Mouse (Mus musculus) midbrain, embryonic 11.5 days (tissue): ENCODE measurements around the gene Glul. TPM values are rescaled to one million over a fixed set of nuclear protein-coding genes. Genes with fewer than 3 reads are reported as not detected.

Experiments used
- ATAC-seq: fragments of 200-750 bp; cut with Nextera tagmentation; 2 replicates; pipeline ENCODE4 v1.8.0; 2017; ENCODE audit warnings: moderate TSS enrichment, moderate library complexity; ENCODE audit not compliant: low FRiP score
- DNase-seq: peaks from one replicate; pipeline ENCODE4 v3.0.0; 2015; ENCODE audit warnings: low spot score; ENCODE audit errors: missing footprints
- H3K27ac ChIP-seq: fragments of 300-500 bp; sonication (generic); 2 replicates; pipeline ENCODE4 v1.5.1; 2014; ENCODE audit warnings: low read depth, low read length
- H3K27me3 ChIP-seq: fragments of 300-500 bp; sonication (generic); 2 replicates; pipeline ENCODE4 v1.6.1; 2014; ENCODE audit warnings: mild to moderate bottlenecking, low read length, moderate library complexity, mixed read lengths; ENCODE audit not compliant: control insufficient read depth, insufficient read depth
- H3K36me3 ChIP-seq: fragments of 300-500 bp; sonication (generic); 2 replicates; pipeline ENCODE4 v1.6.1; 2014; ENCODE audit warnings: mild to moderate bottlenecking, low read length, moderate library complexity, mixed read lengths; ENCODE audit not compliant: control insufficient read depth, insufficient read depth
- H3K4me1 ChIP-seq: fragments of 300-500 bp; sonication (generic); 2 replicates; pipeline ENCODE4 v1.6.1; 2014; ENCODE audit warnings: low read length; ENCODE audit not compliant: control insufficient read depth, insufficient read depth
- H3K4me2 ChIP-seq: fragments of 300-500 bp; sonication (generic); 2 replicates; pipeline ENCODE4 v1.6.1; 2014; ENCODE audit warnings: mild to moderate bottlenecking, moderate library complexity
- H3K4me3 ChIP-seq: fragments of 300-500 bp; sonication (generic); 2 replicates; pipeline ENCODE4 v1.5.1; 2014; ENCODE audit warnings: low read depth, low read length
- H3K9ac ChIP-seq: fragments of 300-500 bp; sonication (generic); 2 replicates; pipeline ENCODE4 v1.6.1; 2014; ENCODE audit warnings: low read length
- H3K9me3 ChIP-seq: fragments of 300-500 bp; sonication (generic); 2 replicates; pipeline ENCODE4 v1.6.1; 2016; ENCODE audit warnings: low read length; ENCODE audit not compliant: control insufficient read depth
- WGBS: fragments of 180-500 bp; shearing (Covaris S2); extraction: QIAGEN DNeasy Blood & Tissue Kit; methylation state at CpG from one replicate; pipeline ENCODE4 v1.1.7; 2014; 5-methylcytosine and 5-hydroxymethylcytosine counted together
- polyA plus RNA-seq: library from polyadenylated mRNA; unstranded; fragments of >200 nt; fragmentation: Nextera tagmentation; extraction: Ambion mirVana; gene quantifications from 2 replicates; pipeline ENCODE4 v1.2.1, GENCODE M21; 2014

The Glul gene
- polyA plus RNA-seq, 1 experiment from 2014 or later: 121 TPM

DNA sequence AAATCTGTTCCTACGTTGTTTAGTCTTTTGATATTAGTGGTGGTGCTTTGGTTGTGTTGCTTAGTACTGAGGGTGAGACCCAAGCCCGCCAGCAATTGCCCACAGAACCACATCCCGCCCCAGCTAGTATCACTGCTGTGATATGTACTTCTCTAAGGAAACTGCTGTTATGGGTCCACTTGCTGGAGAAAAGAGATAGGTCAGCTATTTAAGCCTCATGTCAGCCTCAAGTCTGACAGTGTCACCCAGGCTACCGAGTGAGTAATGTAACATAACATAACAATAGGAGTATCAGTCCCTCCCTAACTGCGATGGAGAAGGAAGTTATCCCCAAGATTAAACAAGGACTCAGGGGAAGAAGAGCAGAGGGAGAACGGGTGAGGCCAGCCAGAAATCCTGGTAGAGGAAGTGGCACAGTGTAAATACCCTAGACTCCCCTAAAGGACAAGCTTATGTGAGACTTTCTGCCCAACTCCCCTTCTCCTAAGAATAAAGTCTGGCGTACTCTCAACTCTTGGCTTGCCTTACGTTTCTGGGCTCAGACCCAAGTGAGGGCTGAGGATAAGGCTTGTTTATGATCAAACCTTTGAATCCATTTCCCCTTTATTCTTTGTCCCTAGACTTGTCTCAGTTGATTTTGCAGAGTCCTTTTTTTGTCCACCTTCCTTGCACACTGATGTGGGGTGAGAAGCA is 5.4 kb upstream of the Glul start:
- no peak for ATAC-seq

DNA sequence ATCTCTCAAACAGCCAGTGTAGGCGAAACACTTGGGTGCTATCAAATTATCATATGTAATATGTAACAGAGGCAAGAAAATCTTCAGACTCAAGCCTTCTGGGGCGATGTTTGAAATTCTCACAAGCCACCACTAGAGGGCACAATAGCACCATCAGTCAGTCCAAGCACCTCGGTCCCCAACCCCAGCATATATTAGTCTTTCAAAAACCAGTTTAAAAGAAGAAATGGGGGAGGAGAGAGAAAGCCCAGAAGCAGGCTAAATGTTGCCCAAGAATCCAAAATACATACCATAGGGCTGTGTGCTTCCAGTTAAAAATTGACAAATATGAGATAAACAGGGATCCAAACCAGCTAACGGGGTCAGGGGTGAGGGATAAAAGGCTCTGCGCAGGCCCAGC is 4.8 kb upstream of the Glul start:
- no peak overlapping the region for H3K4me2 ChIP-seq
- H3K4me3 ChIP-seq: no peak overlapping the region
- no peaks in the 10 kb centered on the region for H3K36me3 ChIP-seq
- H3K27me3 ChIP-seq: no peaks in the 10 kb centered on the region
- H3K4me1 ChIP-seq: 0 out of 2 replicates have a peak, but pooled peaks cover 2% of the 10 kb centered on the region
- DNase-seq (peak; percentile 98), ATAC-seq (no peak)
- H3K9ac ChIP-seq: no peak overlapping the region
- H3K27ac ChIP-seq: no peak overlapping the region
- H3K9me3 ChIP-seq: no peaks in the 10 kb centered on the region
- WGBS: 39% methylated on average over 5 of the region's 5 CpGs

More for the DNA sequence above, 5.4 kb upstream of the Glul start:
- Histone ChIP-seq H3K36me3 (no peaks in the 10 kb centered on the region), H3K27me3 (no peaks in the 10 kb centered on the region), H3K4me2 (no peak overlapping the region), H3K9ac (no peak overlapping the region), H3K4me1 (0 out of 2 replicates have a peak, but pooled peaks cover 2% of the 10 kb centered on the region), H3K27ac (no peak overlapping the region), H3K9me3 (no peaks in the 10 kb centered on the region), H3K4me3 (no peak overlapping the region)
- 67% methylated on average over 8 of the region's 8 CpGs for WGBS
- peak; percentile 57 for DNase-seq

DNA sequence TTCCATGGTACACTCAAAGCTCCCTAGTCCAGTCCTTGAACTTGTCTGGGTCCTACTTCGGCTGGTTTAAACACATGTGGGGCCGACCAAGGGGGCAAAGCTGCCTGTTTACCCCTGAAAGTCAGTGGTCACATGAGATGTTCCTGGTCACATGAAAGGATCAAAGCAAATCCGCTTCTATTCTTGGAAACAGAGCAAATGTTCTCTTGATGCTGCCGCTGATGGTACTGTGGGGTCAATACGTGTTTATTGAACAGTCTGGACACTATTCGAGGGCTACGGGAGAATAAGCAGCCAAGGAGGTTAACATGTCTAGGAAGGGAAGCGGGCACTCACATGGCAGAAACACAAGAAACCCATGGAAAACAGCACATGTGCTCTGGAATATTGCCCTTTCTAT is 2.5 kb upstream of the Glul start:
- no peak overlapping the region for H3K4me3 ChIP-seq
- H3K9me3 ChIP-seq: no peaks in the 10 kb centered on the region
- peaks cover 14% of the 10 kb centered on the region for H3K4me1 ChIP-seq
- H3K27ac ChIP-seq: no peak overlapping the region
- WGBS: 87% methylated on average over 8 of the region's 8 CpGs
- DNase-seq: peak; percentile 74
- ATAC-seq: no peak
- no peaks in the 10 kb centered on the region for H3K36me3 ChIP-seq
- no peak overlapping the region for H3K9ac ChIP-seq
- no peak overlapping the region for H3K4me2 ChIP-seq
- no peaks in the 10 kb centered on the region for H3K27me3 ChIP-seq

DNA sequence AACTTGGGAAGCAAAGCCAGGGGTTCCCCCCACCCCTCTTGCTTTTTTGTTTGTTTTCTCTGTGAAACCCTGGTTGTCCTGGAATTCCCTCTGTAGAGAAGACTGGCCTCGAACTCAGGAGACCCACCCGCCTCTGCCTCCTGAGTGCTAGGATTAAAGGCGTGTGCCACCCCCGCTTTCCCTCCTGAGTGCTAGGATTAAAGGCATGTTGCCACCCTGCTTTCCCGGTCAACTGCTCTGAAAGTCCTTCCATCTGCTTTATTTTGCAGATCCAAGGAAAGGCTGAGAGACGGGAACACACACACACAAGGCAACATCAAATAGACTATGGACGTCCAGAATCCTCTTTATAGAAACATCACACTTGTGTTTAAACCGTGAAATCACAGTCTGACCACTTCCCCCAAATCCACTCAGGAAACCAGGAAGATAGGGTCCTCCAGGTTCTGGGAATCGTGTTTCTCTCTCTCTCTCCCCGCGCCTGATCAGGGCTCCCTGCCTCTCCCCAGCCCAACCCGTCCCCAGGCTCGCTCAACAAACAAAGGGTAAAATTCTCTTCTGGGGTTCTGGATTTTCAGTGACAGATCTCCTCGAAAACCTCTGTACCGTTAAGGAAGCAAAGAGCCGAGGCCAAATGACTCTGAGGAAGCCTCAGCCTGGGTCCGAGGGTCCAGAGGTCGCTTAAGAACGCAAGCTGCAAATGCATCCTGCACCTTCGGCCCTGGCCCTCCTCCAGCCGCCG is 584 bp upstream of the Glul start:
- ATAC-seq (peak; percentile 54), DNase-seq (peak; percentile 99)
- H3K27me3 ChIP-seq: no peaks in the 10 kb centered on the region
- WGBS: 17% methylated on average over 22 of the region's 22 CpGs
- peak overlapping the region; percentile 84 for H3K4me2 ChIP-seq
- peaks cover 19% of the 10 kb centered on the region for H3K4me1 ChIP-seq
- peak overlapping the region; percentile 93 for H3K9ac ChIP-seq
- peak overlapping the region; percentile 97 for H3K27ac ChIP-seq
- peak overlapping the region; percentile 82 for H3K4me3 ChIP-seq
- H3K36me3 ChIP-seq: peaks cover 8% of the 10 kb centered on the region
- no peaks in the 10 kb centered on the region for H3K9me3 ChIP-seq

DNA sequence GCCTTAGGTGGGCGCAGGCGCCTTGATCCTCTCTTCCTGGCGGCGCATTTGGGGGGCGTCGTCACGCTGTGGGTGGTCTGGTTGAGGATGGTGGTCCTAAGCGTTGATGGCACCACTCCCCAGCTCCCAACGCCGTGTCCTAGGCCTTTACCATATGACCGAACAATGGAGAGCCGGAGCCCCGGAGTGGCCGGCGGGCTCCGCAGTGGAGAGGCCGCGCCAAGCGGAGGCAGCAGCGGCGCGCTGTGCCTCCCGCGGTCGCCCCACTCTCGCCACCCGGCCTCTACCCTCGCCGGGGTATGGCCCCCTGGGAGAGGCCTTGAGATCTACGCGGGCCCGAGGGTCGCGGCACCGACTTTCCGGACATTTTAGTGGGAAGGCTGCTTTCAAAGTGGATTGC is 637 bp downstream of the Glul start:
- Histone ChIP-seq H3K27me3 (no peaks in the 10 kb centered on the region), H3K4me3 (peak overlapping the region; percentile 82), H3K27ac (peak overlapping the region; percentile 97), H3K9me3 (no peaks in the 10 kb centered on the region), H3K4me2 (peak overlapping the region; percentile 84), H3K4me1 (peaks cover 17% of the 10 kb centered on the region), H3K9ac (peak overlapping the region; percentile 93), H3K36me3 (peaks cover 16% of the 10 kb centered on the region)
- no peak for DNase-seq
- WGBS: under 1% methylated on average over 36 of the region's 36 CpGs
- peak; percentile 57 for ATAC-seq

DNA sequence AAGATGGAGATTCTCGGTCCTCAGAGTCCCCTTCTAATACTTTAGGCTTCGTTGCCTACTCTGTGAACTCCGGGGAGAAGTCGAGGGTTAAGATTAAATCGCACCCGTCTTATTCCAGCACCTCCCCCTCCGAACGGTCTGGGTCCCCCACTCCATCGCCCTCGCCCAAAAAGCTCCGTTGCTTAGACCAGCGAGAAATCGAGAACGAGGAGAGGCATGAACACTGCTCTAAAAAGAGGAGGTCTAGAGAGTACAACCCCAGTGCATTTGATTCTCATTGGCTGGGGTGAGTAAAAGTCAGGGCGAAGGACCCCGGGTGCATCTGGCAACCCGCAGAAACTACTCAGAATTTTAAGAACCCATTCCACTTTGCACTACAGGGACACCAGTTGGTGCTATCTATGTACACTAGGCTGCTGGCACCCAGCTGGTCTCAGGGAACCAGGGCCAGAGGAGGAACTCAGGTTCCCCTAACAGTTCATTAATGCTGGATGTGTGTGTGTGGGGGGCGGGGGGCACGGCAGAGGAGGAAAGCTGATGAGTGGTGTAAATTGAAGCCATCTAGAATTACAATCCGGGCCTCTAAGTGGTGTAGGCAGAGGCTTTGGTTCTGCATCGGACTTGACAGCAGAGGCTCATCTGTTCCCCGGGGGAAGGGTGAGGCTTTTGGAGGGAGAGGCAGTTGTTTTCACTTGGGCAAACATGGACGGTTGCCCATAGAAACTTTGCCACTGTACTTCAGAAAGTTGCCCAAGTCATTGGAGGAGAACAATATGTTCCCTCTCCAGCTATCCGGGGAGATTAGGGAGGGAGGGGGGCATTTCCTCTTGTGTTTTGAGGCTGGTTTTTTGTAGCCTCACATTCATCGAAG is 1.4 kb downstream of the Glul start:
- peak; percentile 96 for DNase-seq
- Histone ChIP-seq H3K4me1 (peaks cover 17% of the 10 kb centered on the region), H3K4me3 (peak overlapping the region; percentile 82), H3K4me2 (peak overlapping the region; percentile 84), H3K9ac (peak overlapping the region; percentile 93), H3K27ac (peak overlapping the region; percentile 97), H3K9me3 (no peaks in the 10 kb centered on the region), H3K27me3 (no peaks in the 10 kb centered on the region), H3K36me3 (peaks cover 20% of the 10 kb centered on the region)
- ATAC-seq: no peak
- WGBS: 2% methylated on average over 25 of the region's 25 CpGs

DNA sequence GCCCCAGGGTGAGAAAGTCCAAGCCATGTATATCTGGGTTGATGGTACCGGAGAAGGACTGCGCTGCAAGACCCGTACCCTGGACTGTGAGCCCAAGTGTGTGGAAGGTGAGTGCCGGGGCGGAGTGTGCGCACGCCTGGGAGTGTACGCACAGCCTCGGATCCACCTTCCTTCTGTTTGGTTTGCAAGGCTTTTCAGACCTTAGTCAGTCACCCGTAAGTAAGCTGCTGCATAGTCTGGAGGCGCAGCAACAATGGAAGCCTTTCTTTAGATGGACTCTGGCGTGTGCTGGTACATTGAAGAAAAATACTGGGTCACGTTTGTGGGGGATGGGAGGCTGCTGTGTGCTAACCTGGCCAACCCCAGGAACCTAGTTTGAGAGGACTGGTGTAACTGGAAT is 3.3 kb downstream of the Glul start:
- H3K27me3 ChIP-seq: no peaks in the 10 kb centered on the region
- WGBS: 70% methylated on average over 13 of the region's 13 CpGs
- H3K36me3 ChIP-seq: peaks cover 36% of the 10 kb centered on the region
- H3K27ac ChIP-seq: no peak overlapping the region
- DNase-seq: no peak
- 0 out of 2 replicates have a peak overlapping the region, but pooled peaks have one; percentile 6 for H3K4me2 ChIP-seq
- no peaks in the 10 kb centered on the region for H3K9me3 ChIP-seq
- no peak overlapping the region for H3K9ac ChIP-seq
- peaks cover 17% of the 10 kb centered on the region for H3K4me1 ChIP-seq
- ATAC-seq: no peak
- no peak overlapping the region for H3K4me3 ChIP-seq

DNA sequence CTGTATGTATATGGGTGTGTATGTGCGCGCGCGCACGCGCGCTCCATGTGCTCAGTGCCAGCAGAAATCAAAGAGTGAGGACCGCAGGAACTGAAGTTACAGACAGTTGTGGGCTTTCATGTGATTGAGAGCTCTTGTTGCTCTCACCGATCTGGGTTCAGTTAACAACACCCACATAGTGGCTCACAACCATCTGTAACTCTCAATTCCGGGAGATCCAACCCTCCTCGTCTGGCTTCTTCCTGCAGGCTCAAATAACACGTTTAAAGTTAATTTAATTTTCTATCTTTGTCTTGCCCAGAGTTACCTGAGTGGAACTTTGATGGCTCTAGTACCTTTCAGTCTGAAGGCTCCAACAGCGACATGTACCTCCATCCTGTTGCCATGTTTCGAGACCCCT is 4.5 kb downstream of the Glul start:
- no peak overlapping the region for H3K9ac ChIP-seq
- WGBS: 97% methylated on average over 14 of the region's 14 CpGs
- no peaks in the 10 kb centered on the region for H3K9me3 ChIP-seq
- peaks cover 42% of the 10 kb centered on the region for H3K36me3 ChIP-seq
- H3K4me2 ChIP-seq: no peak overlapping the region
- no peak overlapping the region for H3K4me3 ChIP-seq
- DNase-seq (no peak), ATAC-seq (no peak)
- H3K27me3 ChIP-seq: no peaks in the 10 kb centered on the region
- H3K4me1 ChIP-seq: peaks cover 20% of the 10 kb centered on the region
- no peak overlapping the region for H3K27ac ChIP-seq
